Mouse (Mus musculus): ENCODE measurements around the gene Hoxa9. TPM values are rescaled to one million over a fixed set of nuclear protein-coding genes. Genes with fewer than 3 reads are reported as not detected.

Hoxa9 gene
- total RNA-seq, 1 experiment = 1.4 TPM

DNA sequence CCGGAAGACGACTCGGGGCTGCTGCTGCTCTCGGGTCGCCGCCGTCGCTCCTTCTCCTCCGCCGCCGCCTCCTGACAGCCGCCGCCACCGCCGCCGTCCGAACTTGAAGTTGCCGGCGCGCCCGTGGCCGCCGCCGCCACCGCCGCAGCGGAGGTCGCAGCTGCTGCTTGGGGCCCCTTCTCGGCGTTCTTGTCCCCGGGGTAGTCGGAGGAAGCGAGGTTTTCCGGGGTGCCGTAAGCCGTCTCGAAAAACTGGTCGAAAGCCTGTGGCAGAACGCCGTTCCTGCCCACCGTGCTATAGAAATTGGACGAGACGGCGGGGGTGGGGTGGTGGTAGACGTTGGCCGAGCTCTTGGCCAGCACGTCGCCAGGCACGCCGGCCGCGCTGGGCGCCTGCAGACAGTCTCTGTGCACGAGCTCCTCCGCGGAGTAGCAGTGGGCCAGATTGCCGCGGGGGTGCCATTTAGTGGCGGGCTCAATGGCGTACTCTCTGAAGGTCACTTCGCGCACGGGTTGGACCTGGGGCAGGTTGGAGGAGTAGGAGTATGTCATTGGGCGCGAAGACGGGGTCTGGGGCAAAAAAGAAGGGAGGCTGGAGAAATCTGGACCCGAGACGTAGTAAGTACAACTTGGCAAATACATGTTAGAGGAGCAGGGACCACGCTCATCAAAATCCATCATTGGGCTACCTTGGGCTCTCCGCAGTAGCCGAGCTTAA lies 14.3 kb upstream of the Hoxa9 start:
- Histone ChIP-seq H3K9me3 (ENCODE audit: control insufficient read depth, insufficient read depth, low read depth, low read length) (no peaks in the 10 kb centered on the region), H3K4me1 (ENCODE audit: control insufficient read depth in 2 of 2, insufficient read depth in 2 of 2, low read length in 2 of 2, poor library complexity in 1 of 2) (peaks cover 0 to 3% of the 10 kb centered on the region in 2 experiments; a peak in 2 of 4 replicates), H3K4me3 (ENCODE audit: insufficient read depth in 1 of 2, low read depth in 1 of 2, low read length in 2 of 2, poor library complexity in 1 of 2, severe bottlenecking in 1 of 2) (no peak overlapping the region; a peak in 1 of 4 replicates), H3K36me3 (ENCODE audit: control insufficient read depth, insufficient read depth, low read length, poor library complexity, severe bottlenecking) (no peaks in the 10 kb centered on the region), H3K9ac (ENCODE audit: insufficient read depth, low read depth, low read length, poor library complexity, severe bottlenecking) (no peak overlapping the region), H3K27ac (ENCODE audit: insufficient read depth, low read depth, low read length, poor library complexity, severe bottlenecking) (no peak overlapping the region)
- TF ChIP-seq HCFC1 (IDR thresholded peaks at IDR 0.05; ENCODE audit: borderline replicate concordance, insufficient read depth, low read length) (no peak), ZC3H11A (IDR thresholded peaks at IDR 0.05; ENCODE audit: borderline replicate concordance, low read depth, low read length) (no peak), ZNF384 (IDR thresholded peaks at IDR 0.05; ENCODE audit: low read depth, low read length) (no peak), MAFK (IDR thresholded peaks at IDR 0.05; ENCODE audit: insufficient read depth, low read depth, low read length) (no peak), CHD2 (IDR thresholded peaks at IDR 0.05; ENCODE audit: low read depth, low read length) (no peak)
- in situ Hi-C loops (cut with MboI; ENCODE audit: low sequenced_read_pairs in 2 of 2, unreplicated experiment in 2 of 2) = no loop called here
- DNase-seq (ENCODE audit: low read depth, low spot score) = no peak

DNA sequence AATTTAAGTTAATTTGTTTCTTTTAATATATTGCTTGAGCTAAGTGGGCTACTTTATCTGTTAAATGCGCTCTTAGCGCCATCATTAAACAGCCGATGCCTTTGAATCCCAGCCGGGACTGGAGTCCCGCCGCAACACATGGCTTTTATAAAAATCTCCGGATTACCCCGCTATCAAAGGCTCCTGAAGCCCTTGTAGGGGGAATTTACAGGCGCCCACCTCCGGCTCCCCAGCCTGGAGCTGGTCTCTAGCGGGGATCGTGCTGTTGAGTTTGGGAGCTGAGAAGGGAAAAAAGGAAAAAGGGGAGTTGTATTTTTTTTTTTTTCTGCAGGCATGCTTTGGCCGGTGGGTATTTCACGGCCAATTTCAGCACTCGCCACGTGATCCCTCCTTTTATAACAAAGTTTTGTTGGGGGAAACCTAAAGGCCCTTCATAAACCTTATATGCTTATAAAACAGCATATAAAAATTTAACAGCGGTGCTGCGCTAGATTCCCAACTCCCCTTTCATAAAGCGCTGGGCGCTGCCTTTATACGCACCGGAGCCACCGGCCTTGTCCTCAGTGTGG lies 13.7 kb upstream of the Hoxa9 start:
- no peaks in the 10 kb centered on the region for H3K9me3 ChIP-seq (ENCODE audit: control insufficient read depth, insufficient read depth, low read depth, low read length)
- no peak overlapping the region for H3K27ac ChIP-seq (ENCODE audit: insufficient read depth, low read depth, low read length, poor library complexity, severe bottlenecking)
- no peak overlapping the region; a peak in 1 of 4 replicates for H3K4me3 ChIP-seq (ENCODE audit: insufficient read depth in 1 of 2, low read depth in 1 of 2, low read length in 2 of 2, poor library complexity in 1 of 2, severe bottlenecking in 1 of 2)
- H3K9ac ChIP-seq (ENCODE audit: insufficient read depth, low read depth, low read length, poor library complexity, severe bottlenecking) = no peak overlapping the region
- TF ChIP-seq ZC3H11A (IDR thresholded peaks at IDR 0.05; ENCODE audit: borderline replicate concordance, low read depth, low read length) (no peak), HCFC1 (IDR thresholded peaks at IDR 0.05; ENCODE audit: borderline replicate concordance, insufficient read depth, low read length) (no peak), MAFK (IDR thresholded peaks at IDR 0.05; ENCODE audit: insufficient read depth, low read depth, low read length) (no peak), CHD2 (IDR thresholded peaks at IDR 0.05; ENCODE audit: low read depth, low read length) (no peak)
- H3K4me1 ChIP-seq (ENCODE audit: control insufficient read depth in 2 of 2, insufficient read depth in 2 of 2, low read length in 2 of 2, poor library complexity in 1 of 2) = peaks cover 0 to 6% of the 10 kb centered on the region in 2 experiments; a peak in 2 of 4 replicates
- DNase-seq (ENCODE audit: low read depth, low spot score) = no peak
- H3K36me3 ChIP-seq (ENCODE audit: control insufficient read depth, insufficient read depth, low read length, poor library complexity, severe bottlenecking) = no peaks in the 10 kb centered on the region
- in situ Hi-C loops (cut with MboI; ENCODE audit: low sequenced_read_pairs in 2 of 2, unreplicated experiment in 2 of 2) = no loop called here

DNA sequence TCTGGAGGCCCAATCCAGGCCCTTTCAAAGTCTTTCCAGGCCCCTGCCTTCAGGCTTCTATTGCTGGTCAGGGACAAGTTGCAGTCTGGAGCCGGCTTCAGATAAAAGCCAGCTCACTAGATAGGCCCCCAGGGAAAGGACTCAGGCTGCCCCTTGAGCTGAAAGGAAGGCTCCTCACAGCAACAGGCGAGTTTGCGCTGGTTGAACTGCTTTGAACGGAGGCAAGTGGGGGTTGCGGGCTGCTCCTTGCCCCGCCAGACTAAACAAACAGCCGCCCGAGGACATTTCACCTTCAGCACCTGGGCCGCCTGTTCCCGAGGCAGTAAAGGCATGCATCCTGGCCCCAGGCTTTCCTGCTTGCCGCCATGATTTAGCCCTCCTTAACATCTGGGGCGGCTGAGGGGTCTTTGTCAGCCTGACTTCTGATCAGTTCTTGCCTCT lies 12.8 kb upstream of the Hoxa9 start:
- H3K4me1 ChIP-seq (ENCODE audit: control insufficient read depth in 2 of 2, insufficient read depth in 2 of 2, low read length in 2 of 2, poor library complexity in 1 of 2) = peaks cover 0 to 6% of the 10 kb centered on the region in 2 experiments; a peak in 2 of 4 replicates
- in situ Hi-C loops (cut with MboI; ENCODE audit: low sequenced_read_pairs in 2 of 2, unreplicated experiment in 2 of 2) = no loop called here
- H3K36me3 ChIP-seq (ENCODE audit: control insufficient read depth, insufficient read depth, low read length, poor library complexity, severe bottlenecking) = no peaks in the 10 kb centered on the region
- no peak overlapping the region for H3K27ac ChIP-seq (ENCODE audit: insufficient read depth, low read depth, low read length, poor library complexity, severe bottlenecking)
- no peak overlapping the region for H3K4me3 ChIP-seq (ENCODE audit: insufficient read depth in 1 of 2, low read depth in 1 of 2, low read length in 2 of 2, poor library complexity in 1 of 2, severe bottlenecking in 1 of 2)
- H3K9ac ChIP-seq (ENCODE audit: insufficient read depth, low read depth, low read length, poor library complexity, severe bottlenecking) = no peak overlapping the region
- no peak for DNase-seq (ENCODE audit: low read depth, low spot score)
- TF ChIP-seq MAFK (IDR thresholded peaks at IDR 0.05; ENCODE audit: insufficient read depth, low read depth, low read length) (no peak), ZC3H11A (IDR thresholded peaks at IDR 0.05; ENCODE audit: borderline replicate concordance, low read depth, low read length) (no peak), ZNF384 (IDR thresholded peaks at IDR 0.05; ENCODE audit: low read depth, low read length) (no peak), CHD2 (IDR thresholded peaks at IDR 0.05; ENCODE audit: low read depth, low read length) (no peak), HCFC1 (IDR thresholded peaks at IDR 0.05; ENCODE audit: borderline replicate concordance, insufficient read depth, low read length) (no peak)
- no peaks in the 10 kb centered on the region for H3K9me3 ChIP-seq (ENCODE audit: control insufficient read depth, insufficient read depth, low read depth, low read length)

DNA sequence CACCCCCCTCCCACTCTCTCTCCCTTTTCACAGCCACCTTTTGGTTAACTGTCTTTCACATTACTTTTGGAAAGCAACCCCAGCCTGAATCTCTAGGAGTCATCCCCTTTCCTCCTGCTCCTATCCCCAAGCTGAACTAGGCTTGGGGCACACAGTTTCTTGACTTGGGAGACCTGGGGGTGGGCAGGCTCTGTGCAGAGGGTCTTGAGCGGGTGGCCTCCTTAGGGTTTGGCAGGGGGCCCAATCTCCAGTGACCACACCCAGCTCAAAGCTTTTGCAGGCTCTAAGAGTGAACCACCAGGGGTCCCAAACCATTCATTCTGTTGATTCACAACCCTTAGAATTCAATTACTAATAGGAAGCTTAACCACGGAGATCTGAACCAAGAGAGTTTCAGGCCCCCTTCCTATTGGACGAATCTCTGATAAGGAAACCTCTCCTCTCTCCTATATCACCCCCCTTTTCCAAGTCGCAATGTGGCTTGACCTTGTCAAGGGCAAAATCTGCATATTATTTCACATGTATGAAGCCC lies 12.0 kb upstream of the Hoxa9 start:
- no peak overlapping the region for H3K9ac ChIP-seq (ENCODE audit: insufficient read depth, low read depth, low read length, poor library complexity, severe bottlenecking)
- no peak overlapping the region for H3K4me3 ChIP-seq (ENCODE audit: insufficient read depth in 1 of 2, low read depth in 1 of 2, low read length in 2 of 2, poor library complexity in 1 of 2, severe bottlenecking in 1 of 2)
- H3K36me3 ChIP-seq (ENCODE audit: control insufficient read depth, insufficient read depth, low read length, poor library complexity, severe bottlenecking) = no peaks in the 10 kb centered on the region
- TF ChIP-seq HCFC1 (IDR thresholded peaks at IDR 0.05; ENCODE audit: borderline replicate concordance, insufficient read depth, low read length) = no peak
- TF ChIP-seq ZC3H11A (IDR thresholded peaks at IDR 0.05; ENCODE audit: borderline replicate concordance, low read depth, low read length) = no peak
- no peak for TF ChIP-seq CHD2 (IDR thresholded peaks at IDR 0.05; ENCODE audit: low read depth, low read length)
- TF ChIP-seq ZNF384 (IDR thresholded peaks at IDR 0.05; ENCODE audit: low read depth, low read length) = no peak
- DNase-seq (ENCODE audit: low read depth, low spot score) = no peak
- H3K9me3 ChIP-seq (ENCODE audit: control insufficient read depth, insufficient read depth, low read depth, low read length) = no peaks in the 10 kb centered on the region
- peaks cover 0 to 6% of the 10 kb centered on the region in 2 experiments; a peak in 2 of 4 replicates for H3K4me1 ChIP-seq (ENCODE audit: control insufficient read depth in 2 of 2, insufficient read depth in 2 of 2, low read length in 2 of 2, poor library complexity in 1 of 2)
- no peak overlapping the region for H3K27ac ChIP-seq (ENCODE audit: insufficient read depth, low read depth, low read length, poor library complexity, severe bottlenecking)
- in situ Hi-C loops (cut with MboI; ENCODE audit: low sequenced_read_pairs in 2 of 2, unreplicated experiment in 2 of 2) = no loop called here
